Mouse (Mus musculus) small intestine, adult 2 months (tissue): ENCODE results near the gene Dffa. TPM values are rescaled to one million over a fixed set of nuclear protein-coding genes. Genes with fewer than 3 reads are reported as not detected.

ENCODE experiments used
- H3K27ac ChIP-seq: fragments of 200-500 bp; 2 replicates; pipeline ENCODE4 v1.5.1; 2012; ENCODE audit warnings: low read depth, low read length, control low read depth, inconsistent platforms; ENCODE audit not compliant: insufficient read depth
- H3K27me3 ChIP-seq: fragments of 200-500 bp; 2 replicates; pipeline ENCODE4 v1.6.1; 2012; ENCODE audit warnings: mild to moderate bottlenecking, moderate library complexity, low read length, inconsistent platforms; ENCODE audit not compliant: control insufficient read depth, insufficient read depth
- H3K36me3 ChIP-seq: fragments of 200-500 bp; 2 replicates; pipeline ENCODE4 v1.6.1; 2012; ENCODE audit warnings: mild to moderate bottlenecking, low read length, control low read depth, inconsistent platforms; ENCODE audit not compliant: control insufficient read depth, insufficient read depth
- H3K4me1 ChIP-seq: fragments of 200-500 bp; 2 replicates; pipeline ENCODE4 v1.6.1; 2012; ENCODE audit warnings: low read length, inconsistent platforms, mixed read lengths; ENCODE audit not compliant: control insufficient read depth, insufficient read depth, insufficient read length
- H3K4me3 ChIP-seq: fragments of 200-500 bp; 2 replicates; pipeline ENCODE4 v1.5.1; 2012; ENCODE audit warnings: low read depth, mild to moderate bottlenecking, control low read depth, inconsistent platforms, low read length, moderate library complexity
- CTCF ChIP-seq: fragments of 200-500 bp; IDR thresholded peaks from 2 replicates; pipeline ENCODE4 v1.5.1; 2012; ENCODE audit warnings: low read depth, mild to moderate bottlenecking, control low read depth, inconsistent platforms, low read length, moderate library complexity, mixed read lengths; ENCODE audit not compliant: insufficient replicate concordance, insufficient read length; ENCODE audit errors: extremely low read depth
- POLR2A ChIP-seq: fragments of 200-500 bp; IDR thresholded peaks from 2 replicates; pipeline ENCODE4 v1.6.1; 2012; ENCODE audit warnings: low read depth, mild to moderate bottlenecking, control low read depth, inconsistent platforms, low read length, moderate library complexity
- WGBS: fragments of 180-500 bp; shearing (Covaris S2); methylation state at CpG from one replicate; pipeline ENCODE4 v1.1.7; 2018; 5-methylcytosine and 5-hydroxymethylcytosine counted together
- polyA plus RNA-seq: library from polyadenylated mRNA; depleted of rRNA; stranded (reverse); fragments of >200 nt; gene quantifications from 2 replicates; pipeline ENCODE4 v1.2.3, GENCODE M21; 2012; rRNA removed

The Dffa gene
- 7.8 and 13.7 TPM in 2 replicates for polyA plus RNA-seq

- peaks cover 17% of the 10 kb centered on the region for H3K36me3 ChIP-seq
- H3K4me1 ChIP-seq: peaks cover 2% of the 10 kb centered on the region; the same call in 1 of the 2 replicates
- TF ChIP-seq POLR2A (no peak), CTCF (no peak)
- 1% methylated on average over 35 of the region's 35 CpGs for WGBS
- H3K27ac ChIP-seq: no peak within 1 kb of the TSS
- H3K4me3 ChIP-seq: peak within 1 kb of the TSS; percentile 85
- H3K27me3 ChIP-seq: no peaks in the 10 kb centered on the region
Observed at GRCm38 (mm10) chr4:149103875-149104561, at the start of gene Dffa. TSS of gene Dffa (plus strand) at chr4:149104146.

- no peak for TF ChIP-seq CTCF
- TF ChIP-seq POLR2A: no peak
- H3K27me3 ChIP-seq: no peaks in the 10 kb centered on the region
- H3K36me3 ChIP-seq: no peaks in the 10 kb centered on the region
- H3K27ac ChIP-seq: no peak overlapping the region
- WGBS: 85% methylated on average over 6 of the region's 6 CpGs
- H3K4me3 ChIP-seq: no peak overlapping the region
- H3K4me1 ChIP-seq: peaks cover 4% of the 10 kb centered on the region; the same call in 1 of the 2 replicates
Observed at GRCm38 (mm10) chr4:149055847-149056246, 48.1 kb upstream of the Dffa start.

- TF ChIP-seq POLR2A (no peak), CTCF (peak; percentile 20; the same call in 1 of the 2 replicates)
- WGBS: 50% methylated on average over 16 of the region's 16 CpGs
- H3K27ac ChIP-seq: no peak overlapping the region
Observed at GRCm38 (mm10) chr4:149056957-149057356, 47.0 kb upstream of the Dffa start.

GRCm38 (mm10) chr4:149057470-149057869 is 46.5 kb upstream of the Dffa start:
- Histone ChIP-seq H3K27ac (no peak overlapping the region), H3K4me1 (peaks cover 7% of the 10 kb centered on the region), H3K36me3 (no peaks in the 10 kb centered on the region), H3K4me3 (no peak overlapping the region), H3K27me3 (no peaks in the 10 kb centered on the region)
- 78% methylated on average over 14 of the region's 14 CpGs for WGBS
- TF ChIP-seq CTCF (no peak), POLR2A (no peak)

More at GRCm38 (mm10) chr4:149056957-149057356, 47.0 kb upstream of the Dffa start:
- no peaks in the 10 kb centered on the region for H3K36me3 ChIP-seq
- H3K4me3 ChIP-seq: no peak overlapping the region
- no peaks in the 10 kb centered on the region for H3K27me3 ChIP-seq
- H3K4me1 ChIP-seq: peaks cover 4% of the 10 kb centered on the region; the same call in 1 of the 2 replicates

- H3K27ac ChIP-seq: no peak overlapping the region
- 89% methylated on average over 7 of the region's 7 CpGs for WGBS
- no peaks in the 10 kb centered on the region for H3K36me3 ChIP-seq
- H3K4me3 ChIP-seq: no peak overlapping the region
- H3K27me3 ChIP-seq: no peaks in the 10 kb centered on the region
- no peak for TF ChIP-seq CTCF
- TF ChIP-seq POLR2A: no peak
- peaks cover 13% of the 10 kb centered on the region for H3K4me1 ChIP-seq
Observed at GRCm38 (mm10) chr4:149058298-149058697, 45.6 kb upstream of the Dffa start.

GRCm38 (mm10) chr4:149059713-149060112 is 44.2 kb upstream of the Dffa start:
- H3K36me3 ChIP-seq: no peaks in the 10 kb centered on the region
- peaks cover 16% of the 10 kb centered on the region for H3K4me1 ChIP-seq
- no peaks in the 10 kb centered on the region for H3K27me3 ChIP-seq
- WGBS: 90% methylated on average over 9 of the region's 9 CpGs
- no peak overlapping the region for H3K27ac ChIP-seq
- no peak overlapping the region for H3K4me3 ChIP-seq
- TF ChIP-seq POLR2A (no peak), CTCF (no peak)

- Histone ChIP-seq H3K27ac (no peak overlapping the region), H3K4me1 (peaks cover 16% of the 10 kb centered on the region), H3K4me3 (no peak overlapping the region), H3K36me3 (no peaks in the 10 kb centered on the region), H3K27me3 (no peaks in the 10 kb centered on the region)
- 78% methylated on average over 14 of the region's 14 CpGs for WGBS
- TF ChIP-seq POLR2A (no peak), CTCF (no peak)
Observed at GRCm38 (mm10) chr4:149060621-149061431, 43.1 kb upstream of the Dffa start.
